8 mouse cellular contexts compared by ENCODE assay signal in the genomic region with DNA sequence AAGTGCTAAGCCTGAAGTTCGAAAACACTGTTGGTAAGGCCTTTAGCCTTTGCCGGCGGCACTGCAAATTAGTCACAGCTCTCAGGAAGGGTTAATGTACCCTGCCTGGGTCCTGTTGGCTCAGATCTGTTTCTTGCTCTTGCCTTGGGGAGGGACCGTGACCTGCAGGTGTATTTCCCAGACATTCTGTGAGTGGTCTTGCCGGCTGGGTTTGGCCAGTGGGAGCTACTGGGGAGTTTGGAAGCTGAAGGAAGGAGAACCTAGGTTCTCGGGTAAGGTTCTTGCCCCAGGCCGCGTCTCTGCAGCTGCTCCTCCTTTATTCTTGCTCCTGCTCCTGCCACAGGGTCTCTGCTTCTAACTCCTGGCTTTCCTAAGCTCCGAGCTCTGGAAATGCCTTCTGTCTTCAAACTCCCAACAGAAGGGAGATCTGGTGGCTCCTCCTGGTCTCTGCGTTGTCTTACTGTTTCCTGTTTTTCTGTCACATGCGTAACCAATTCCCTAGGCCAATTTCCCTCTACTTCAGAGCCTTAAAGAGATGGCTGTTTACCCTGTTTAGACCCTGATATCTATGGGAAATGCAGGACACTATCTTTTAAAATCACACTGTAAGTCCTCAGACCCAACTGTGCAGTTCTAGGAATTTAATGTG. TPM values are rescaled to one million over a fixed set of nuclear protein-coding genes. Genes with fewer than 3 reads are reported as not detected.
DNase-seq lines count a peak whose midpoint lies in the region; ATAC-seq and TF ChIP-seq lines count a peak whose summit lies in the region.

No protein-coding gene starts in this region.

- H3K27ac ChIP-seq in testis, adult 2 months (ENCODE audit: control insufficient read depth, insufficient read depth, low read depth, low read length): peak overlapping the region; percentile 90
- H3K27ac ChIP-seq in kidney, postnatal 0 days: peak overlapping the region; percentile 75

- H3K9ac ChIP-seq in kidney, postnatal 0 days (ENCODE audit: low read depth, low read length): peak overlapping the region; percentile 35

- H3K4me2 ChIP-seq in kidney, postnatal 0 days (ENCODE audit: low read length): peak overlapping the region; percentile 52

- H3K4me1 ChIP-seq in testis, adult 2 months (ENCODE audit: control insufficient read depth, insufficient read depth, low read length): peaks cover 22% of the 10 kb centered on the region
- H3K4me1 ChIP-seq in kidney, postnatal 0 days (replicated peaks; ENCODE audit: insufficient read depth, low read length): peaks cover 14% of the 10 kb centered on the region

- H3K9me3 ChIP-seq in kidney, postnatal 0 days (replicated peaks; ENCODE audit: low read length): no peaks in the 10 kb centered on the region

- no peak for ATAC-seq in kidney, postnatal 0 days (replicated peaks; ENCODE audit: low FRiP score, low read depth)

- intact Hi-C loops in heart, postnatal 36 days (cut with DNase I): no loop called here

- peak; percentile 94 for DNase-seq in heart, adult 11 months
- DNase-seq in heart, postnatal 36 days: no peak
- no peak for DNase-seq in testis, postnatal 14 days (ENCODE audit: low spot score)
- peak; percentile 58 for DNase-seq in kidney, postnatal 0 days (ENCODE audit: low spot score)
- DNase-seq in frontal cortex, postnatal 14 days (ENCODE audit: low spot score in 2 of 2): no peak
- DNase-seq in urinary bladder, adult 2 months (ENCODE audit: low spot score): no peak
- DNase-seq in left cerebral cortex, adult 18-20 months (ENCODE audit: low spot score in 2 of 2): no peak

- peak overlapping the region; percentile 14 for H3K4me3 ChIP-seq in testis, adult 2 months (ENCODE audit: control insufficient read depth, low read depth, low read length)
- H3K4me3 ChIP-seq in kidney, postnatal 0 days (replicated peaks; ENCODE audit: low read depth, low read length): peak overlapping the region; percentile 3

- WGBS in kidney, postnatal 0 days: 38% methylated on average over 11 of the region's 11 CpGs

- no peak for TF ChIP-seq POLR2A in testis, adult 2 months (IDR thresholded peaks at IDR 0.05; ENCODE audit: control insufficient read depth, low read depth, low read length)

- no peaks in the 10 kb centered on the region for H3K27me3 ChIP-seq in testis, adult 2 months (ENCODE audit: control insufficient read depth, insufficient read depth, low read length)
- no peaks in the 10 kb centered on the region for H3K27me3 ChIP-seq in kidney, postnatal 0 days (ENCODE audit: insufficient read depth, low read length)

- TF ChIP-seq CTCF in testis, adult 2 months (IDR thresholded peaks at IDR 0.05; ENCODE audit: control insufficient read depth, insufficient read depth, insufficient replicate concordance, low read depth, low read length): no peak
- TF ChIP-seq CTCF in kidney, postnatal 0 days (IDR thresholded peaks at IDR 0.05; ENCODE audit: low read depth): no peak

- H3K36me3 ChIP-seq in testis, adult 2 months (ENCODE audit: control insufficient read depth, insufficient read depth, low read length): no peaks in the 10 kb centered on the region
- no peaks in the 10 kb centered on the region for H3K36me3 ChIP-seq in kidney, postnatal 0 days (ENCODE audit: insufficient read depth, low read length)

RNA-seq across cellular contexts. Expression of a gene that starts 3.8 kb away (rescaled TPM):
- 10 to 100 TPM; 34.7 to 40.7 TPM for total RNA-seq in heart, postnatal 36 days (2021)
- polyA plus RNA-seq in testis, adult 2 months (2012; rRNA removed): 22.5 and 24.0 TPM in 2 replicates
- 74.3 and 76.7 TPM in 2 replicates for polyA plus RNA-seq in kidney, postnatal 0 days (2015; fragmentation: Nextera tagmentation; extraction: Ambion mirVana)
- 43.7 and 45.6 TPM in 2 replicates for polyA plus RNA-seq in urinary bladder, adult 2 months (2012; rRNA removed)
- 10 to 100 TPM; 31.2 to 34.7 TPM for total RNA-seq in left cerebral cortex, adult 18-20 months (2021)

Comparison
In these comparisons a context has a peak if more than half of its experiments do, and no peak if none do; other contexts are left out.
1. DNase-seq: peak in heart, adult 11 months (single experiment) and kidney, postnatal 0 days (single experiment); none in heart, postnatal 36 days (0 of 2), testis, postnatal 14 days (single experiment), frontal cortex, postnatal 14 days (0 of 2), urinary bladder, adult 2 months (single experiment) and left cerebral cortex, adult 18-20 months (0 of 2).